Mouse (Mus musculus): ENCODE results near the gene Dennd4b.

DNA sequence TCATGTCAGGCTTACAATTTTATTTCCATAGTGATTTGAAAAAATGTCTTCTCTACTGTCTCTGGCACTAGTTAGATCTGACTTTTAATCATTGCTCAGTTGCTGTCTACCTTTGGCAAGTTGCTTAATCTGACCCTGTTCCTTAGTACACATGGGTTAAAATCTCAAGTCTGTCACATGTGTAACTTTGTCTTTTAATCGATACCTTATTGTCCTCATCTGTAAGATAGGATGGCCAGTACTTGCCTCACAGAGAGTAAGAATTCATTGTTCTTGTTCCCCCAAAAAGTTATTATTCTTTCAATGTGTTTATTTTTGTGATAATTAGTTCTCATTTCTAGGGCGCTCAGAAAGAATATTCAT lies 27.0 kb downstream of the Dennd4b start:
- TF ChIP-seq POLR2A (IDR thresholded peaks at IDR 0.05; ENCODE audit: low read depth, low read length), result no peak
- no peak for TF ChIP-seq CTCF (conservative IDR thresholded peaks at IDR 0.05; ENCODE audit: insufficient read depth, insufficient read length, low read depth, low read length)
